Mouse (Mus musculus) olfactory bulb, adult 2 months (tissue): ENCODE measurements around the gene Serpinb8. TPM values are rescaled to one million over a fixed set of nuclear protein-coding genes. Genes with fewer than 3 reads are reported as not detected.
A peak's percentile ranks its signal among the peaks of the same experiment; 100 is the strongest.

ENCODE experiments used
- H3K27ac ChIP-seq: fragments of 200-500 bp; 2 replicates; pipeline ENCODE4 v1.5.1; 2012; ENCODE audit warnings: low read depth, low read length; ENCODE audit not compliant: insufficient read depth
- H3K4me1 ChIP-seq: fragments of 200-500 bp; 2 replicates; pipeline ENCODE4 v1.6.1; 2012; ENCODE audit warnings: low read length; ENCODE audit not compliant: control insufficient read depth, insufficient read depth
- H3K4me3 ChIP-seq: fragments of 200-500 bp; 2 replicates; pipeline ENCODE4 v1.5.1; 2012; ENCODE audit warnings: mild to moderate bottlenecking, low read depth, low read length, moderate library complexity; ENCODE audit not compliant: insufficient read depth
- CTCF ChIP-seq: fragments of 200-500 bp; IDR thresholded peaks from 2 replicates; pipeline ENCODE4 v1.5.1; 2012; ENCODE audit warnings: low read depth, mild to moderate bottlenecking, low read length, moderate library complexity; ENCODE audit not compliant: insufficient read depth
- POLR2A ChIP-seq: fragments of 200-500 bp; IDR thresholded peaks from 2 replicates; pipeline ENCODE4 v1.6.1; 2012; ENCODE audit warnings: mild to moderate bottlenecking, low read depth, low read length, moderate library complexity; ENCODE audit not compliant: insufficient read depth
- WGBS: fragments of 180-500 bp; shearing (Covaris S2); methylation state at CpG from one replicate; pipeline ENCODE4 v1.1.7; 2018; 5-methylcytosine and 5-hydroxymethylcytosine counted together
- polyA plus RNA-seq: library from polyadenylated mRNA; stranded (reverse); fragments of >200 nt; gene quantifications from 2 replicates; pipeline ENCODE4 v1.2.4, GENCODE M21; 2012; ENCODE audit warnings: low replicate concordance; ENCODE audit not compliant: missing spikeins, insufficient read depth, insufficient read length

Serpinb8 gene
- polyA plus RNA-seq = not detected in 2 replicates

DNA sequence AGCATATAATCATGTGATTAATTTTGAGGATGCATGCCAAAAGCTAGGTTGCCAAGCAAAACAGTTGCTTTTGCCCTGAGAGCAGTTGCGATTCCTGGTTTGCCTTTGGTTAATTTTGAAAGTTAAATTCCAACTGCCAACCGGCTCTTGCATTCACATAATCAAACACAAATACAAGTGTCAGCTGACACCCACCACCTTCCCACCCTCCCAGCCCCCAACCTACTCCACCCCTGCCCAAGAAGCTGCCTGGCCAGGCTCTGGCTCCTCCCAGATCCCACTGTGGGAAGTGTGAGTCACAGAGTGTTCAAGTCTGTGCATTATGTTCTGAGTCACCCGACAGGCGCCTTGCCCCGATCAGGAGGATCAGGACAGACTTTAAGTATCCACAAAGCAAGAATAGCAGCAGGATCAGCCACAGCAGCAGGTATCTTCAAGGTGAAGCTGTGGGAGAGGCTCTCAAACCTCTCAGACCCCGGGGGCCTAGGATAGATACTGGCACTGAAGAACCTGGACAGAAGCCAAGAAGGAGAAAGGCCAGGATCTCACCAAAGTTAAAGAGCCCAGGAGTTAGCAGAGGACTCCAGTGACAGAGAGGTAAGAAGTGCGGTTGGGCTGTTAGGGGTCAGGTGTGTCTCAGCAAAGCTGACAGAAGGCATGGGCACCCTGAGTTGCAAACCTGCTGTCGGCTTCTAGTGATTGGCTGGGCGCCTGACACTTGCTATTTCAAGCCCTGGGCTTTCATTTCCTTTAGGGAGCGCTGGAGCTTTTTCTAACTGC is at the start of gene Serpinb8:
TSS of gene Serpinb8 (plus strand) at position 316 of the 780 bp plus-strand sequence.
- Histone ChIP-seq H3K27ac (peak within 1 kb of the TSS; percentile 54), H3K4me3 (peak within 1 kb of the TSS; percentile 31), H3K4me1 (peaks cover 7% of the 10 kb centered on the region)
- WGBS = 19% methylated on average over 10 of the region's 10 CpGs
- TF ChIP-seq POLR2A = no peak
- TF ChIP-seq CTCF = no peak

DNA sequence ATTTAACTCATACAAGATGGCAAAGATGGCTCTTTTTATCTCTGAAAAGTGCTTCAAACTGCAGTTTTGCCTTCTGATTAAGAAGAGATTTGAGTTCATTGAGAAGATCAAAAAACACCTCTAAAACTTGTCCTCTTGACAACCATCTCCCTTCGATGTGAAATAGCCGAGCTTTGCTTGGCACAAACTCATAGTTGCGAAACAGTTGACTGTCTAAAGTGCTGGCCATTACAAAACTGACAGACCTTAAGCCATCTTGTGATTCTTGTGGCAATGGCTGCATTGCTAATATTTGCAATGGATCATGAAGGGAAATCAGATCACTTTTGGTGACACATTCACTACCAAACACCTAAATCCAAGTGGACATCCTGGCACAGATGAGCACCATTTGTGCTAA is 30.3 kb upstream of the Serpinb8 start:
- 89% methylated on average over 3 of the region's 3 CpGs for WGBS
- H3K4me3 ChIP-seq = no peak overlapping the region
- TF ChIP-seq POLR2A (no peak), CTCF (no peak)
- H3K27ac ChIP-seq = no peak overlapping the region
- no peaks in the 10 kb centered on the region for H3K4me1 ChIP-seq

GRCm38 (mm10) chr1:107562110-107562509 is 27.7 kb upstream of the Serpinb8 start:
- no peak overlapping the region for H3K27ac ChIP-seq
- TF ChIP-seq CTCF (no peak), POLR2A (no peak)
- H3K4me3 ChIP-seq = no peak overlapping the region
- no peaks in the 10 kb centered on the region for H3K4me1 ChIP-seq
- 76% methylated on average over 1 of the region's 1 CpGs for WGBS

DNA sequence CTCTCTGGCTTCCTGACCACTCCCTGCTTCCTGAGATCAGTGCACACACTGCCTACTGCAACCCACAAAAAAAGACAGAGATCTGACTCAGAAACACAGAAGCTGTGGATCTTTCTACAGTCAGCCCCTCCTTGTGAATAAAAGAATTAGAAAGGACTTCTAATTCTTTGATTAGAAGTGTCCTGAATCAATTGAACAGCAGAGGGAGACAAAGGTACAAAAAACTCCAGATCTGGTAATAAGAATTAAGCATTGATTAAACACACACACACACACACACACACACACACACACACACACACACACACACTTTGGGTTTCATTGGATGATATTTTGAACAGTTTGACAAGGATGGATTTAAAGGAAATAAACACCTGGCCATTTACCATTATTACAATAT is 24.2 kb upstream of the Serpinb8 start:
- H3K4me3 ChIP-seq = no peak overlapping the region
- TF ChIP-seq CTCF (no peak), POLR2A (no peak)
- H3K4me1 ChIP-seq = no peaks in the 10 kb centered on the region
- no peak overlapping the region for H3K27ac ChIP-seq

DNA sequence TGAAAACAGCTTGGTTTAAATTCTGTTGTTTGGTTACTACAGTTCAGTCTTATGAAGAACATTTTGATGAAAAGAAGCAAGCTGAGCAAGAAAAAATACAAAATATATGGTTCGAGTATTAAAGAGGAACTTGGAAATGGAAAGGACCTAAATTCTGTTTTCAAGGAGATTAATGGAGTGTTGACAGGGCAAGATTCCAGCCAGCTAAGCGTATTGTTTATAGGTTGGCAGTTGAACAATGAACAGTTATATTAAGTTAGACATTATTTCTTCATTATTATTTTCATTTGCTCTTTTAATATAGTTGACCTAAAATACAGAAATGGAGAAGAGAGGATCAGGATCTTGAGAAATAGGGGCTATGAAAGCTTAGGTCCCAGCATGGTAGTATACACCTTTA is 13.7 kb upstream of the Serpinb8 start:
- no peak for TF ChIP-seq CTCF
- no peak for TF ChIP-seq POLR2A
- no peak overlapping the region for H3K27ac ChIP-seq
- WGBS = 85% methylated on average over 2 of the region's 2 CpGs
- H3K4me3 ChIP-seq = no peak overlapping the region
- H3K4me1 ChIP-seq = no peaks in the 10 kb centered on the region

DNA sequence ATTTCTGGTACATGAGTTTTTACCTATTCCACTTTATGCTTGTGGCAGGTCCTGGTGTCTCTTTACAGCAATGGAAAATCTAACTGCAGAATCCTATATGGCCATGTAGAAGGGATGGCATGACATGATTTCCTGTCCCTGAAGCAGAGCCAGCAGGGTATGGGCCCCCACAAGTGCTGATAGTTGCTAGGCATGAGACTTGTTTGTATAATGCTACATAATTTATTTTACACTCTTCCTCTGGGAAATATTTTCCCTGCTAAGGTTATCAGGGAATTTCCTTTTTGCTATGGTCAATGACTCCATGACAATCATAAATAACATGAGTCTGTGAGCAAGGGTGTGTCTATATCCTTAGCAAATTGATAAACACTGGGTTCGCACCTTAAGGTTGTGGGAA is 12.3 kb upstream of the Serpinb8 start:
- no peak overlapping the region for H3K4me3 ChIP-seq
- TF ChIP-seq CTCF (no peak), POLR2A (no peak)
- WGBS = 98% methylated on average over 1 of the region's 1 CpGs
- no peak overlapping the region for H3K27ac ChIP-seq
- no peaks in the 10 kb centered on the region for H3K4me1 ChIP-seq

- Histone ChIP-seq H3K27ac (no peak overlapping the region), H3K4me1 (no peaks in the 10 kb centered on the region), H3K4me3 (no peak overlapping the region)
- TF ChIP-seq POLR2A (no peak), CTCF (no peak)
- 68% methylated on average over 1 of the region's 1 CpGs for WGBS
Observed at GRCm38 (mm10) chr1:107581220-107581619, 8.6 kb upstream of the Serpinb8 start.

DNA sequence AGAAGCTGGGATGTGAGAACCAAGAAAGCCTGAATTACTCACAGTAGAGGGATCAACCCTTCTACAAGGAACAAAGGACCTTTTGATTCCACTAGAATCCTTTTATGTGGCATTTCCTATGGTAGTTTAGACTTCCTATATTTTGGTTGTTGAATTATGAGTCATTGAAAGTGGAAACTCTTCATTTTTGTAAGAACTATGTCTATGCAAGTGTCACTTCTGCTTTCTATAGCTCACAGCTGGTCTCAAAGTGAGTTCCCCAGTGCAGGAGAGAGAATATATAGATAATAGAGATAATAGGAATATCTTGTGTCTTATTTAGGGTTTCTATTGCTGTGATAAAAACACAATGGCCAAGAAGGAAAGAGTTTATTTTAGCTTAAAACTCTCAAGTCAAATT is 6.9 kb upstream of the Serpinb8 start:
- H3K4me1 ChIP-seq = no peaks in the 10 kb centered on the region
- H3K27ac ChIP-seq = no peak overlapping the region
- H3K4me3 ChIP-seq = no peak overlapping the region
- no peak for TF ChIP-seq POLR2A
- TF ChIP-seq CTCF = no peak

- Histone ChIP-seq H3K27ac (no peak overlapping the region), H3K4me1 (no peaks in the 10 kb centered on the region), H3K4me3 (no peak overlapping the region)
- WGBS = 45% methylated on average over 1 of the region's 1 CpGs
- no peak for TF ChIP-seq POLR2A
- TF ChIP-seq CTCF = no peak
Observed at GRCm38 (mm10) chr1:107583958-107584376, 5.8 kb upstream of the Serpinb8 start.
